In the genomic region with DNA sequence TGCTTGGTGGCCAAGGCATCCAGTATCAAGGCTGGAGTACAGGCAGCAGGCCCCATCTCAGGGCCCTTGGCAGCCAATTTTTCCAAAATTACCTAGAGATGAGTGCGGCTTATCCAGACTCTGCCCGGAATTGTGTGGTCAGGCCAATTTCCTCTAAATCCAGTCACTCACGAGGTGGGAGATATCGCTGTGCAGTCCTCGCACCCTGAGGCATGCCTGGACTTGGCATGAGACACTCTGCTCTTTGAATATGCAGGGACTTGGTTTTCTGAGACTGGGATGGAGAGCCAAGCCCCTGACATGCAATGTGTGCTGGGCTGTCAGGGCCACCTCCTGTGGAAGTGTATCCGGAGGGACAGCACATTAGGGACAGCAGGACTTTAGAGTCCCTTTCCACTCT, we compare ENCODE assay signal across 23 mouse cellular contexts. TPM values are rescaled to one million over a fixed set of nuclear protein-coding genes. Genes with fewer than 3 reads are reported as not detected.
A peak's percentile ranks its signal among the peaks of the same experiment; 100 is the strongest.
DNase-seq lines count a peak whose midpoint lies in the region; ATAC-seq and TF ChIP-seq lines count a peak whose summit lies in the region.
"Had no signal": no experiment of that assay in that cellular context is flagged by ENCODE, and none has a peak within 500 bp of the region (broad histone marks: within the 10 kb centered on the region; RNA-seq: fewer than 3 reads in every experiment).

No protein-coding gene starts in this region.

- no peak overlapping the region for H3K4me2 ChIP-seq in forebrain, embryonic 13.5 days
- H3K4me2 ChIP-seq in hindbrain, embryonic 15.5 days: no peak overlapping the region
- H3K4me2 ChIP-seq in midbrain, postnatal 0 days (ENCODE audit: low read depth, low read length, poor library complexity, severe bottlenecking): no peak overlapping the region
- H3K4me2 ChIP-seq: embryonic facial prominence, embryonic 12.5 days; heart, embryonic 13.5 days; limb, embryonic 15.5 days; stomach, embryonic 15.5 days had no signal

- H3K27ac ChIP-seq in layer of hippocampus, adult 2 months: peak overlapping the region; percentile 69; the same call in 1 of the 2 replicates
- H3K27ac ChIP-seq in forebrain, embryonic 13.5 days: peak overlapping the region; percentile 82
- peak overlapping the region; percentile 84 for H3K27ac ChIP-seq in hindbrain, embryonic 15.5 days (replicated peaks)
- peak overlapping the region; percentile 77 for H3K27ac ChIP-seq in midbrain, postnatal 0 days (ENCODE audit: low read depth, low read length)
- H3K27ac ChIP-seq: embryonic facial prominence, embryonic 12.5 days; heart, embryonic 13.5 days; limb, embryonic 15.5 days; stomach, embryonic 15.5 days had no signal

- no peaks in the 10 kb centered on the region for H3K9me3 ChIP-seq in forebrain, embryonic 13.5 days (replicated peaks)
- no peaks in the 10 kb centered on the region for H3K9me3 ChIP-seq in hindbrain, embryonic 15.5 days
- H3K9me3 ChIP-seq in midbrain, postnatal 0 days (ENCODE audit: low read length): no peaks in the 10 kb centered on the region
- H3K9me3 ChIP-seq: embryonic facial prominence, embryonic 12.5 days; heart, embryonic 13.5 days; limb, embryonic 15.5 days; stomach, embryonic 15.5 days had no signal

- TF ChIP-seq CTCF in layer of hippocampus, adult 2 months (conservative IDR thresholded peaks at IDR 0.05): no peak
- TF ChIP-seq CTCF in midbrain, postnatal 0 days (IDR thresholded peaks at IDR 0.05): no peak

- H3K36me3 ChIP-seq in forebrain, embryonic 13.5 days (ENCODE audit: poor library complexity, severe bottlenecking): 0 out of 2 replicates have a peak, but pooled peaks cover 3% of the 10 kb centered on the region
- no peaks in the 10 kb centered on the region for H3K36me3 ChIP-seq in hindbrain, embryonic 15.5 days
- H3K36me3 ChIP-seq in midbrain, postnatal 0 days (ENCODE audit: insufficient read depth, low read length): no peaks in the 10 kb centered on the region
- H3K36me3 ChIP-seq: embryonic facial prominence, embryonic 12.5 days; heart, embryonic 13.5 days; limb, embryonic 15.5 days; stomach, embryonic 15.5 days had no signal

- no peak for DNase-seq in layer of hippocampus, adult 2 months (ENCODE audit: low spot score in 2 of 2)
- DNase-seq in layer of hippocampus, adult 11-12 months (ENCODE audit: low spot score): no peak
- DNase-seq in midbrain, postnatal 0 days (ENCODE audit: low spot score): no peak
- DNase-seq in frontal cortex, adult 2 months (ENCODE audit: extremely low spot score in 1 of 2, low spot score in 1 of 2): no peak
- no peak for DNase-seq in kidney, adult 18-20 months
- DNase-seq: adrenal gland, postnatal 14 days; cerebellum, adult 18-20 months; heart, adult 11 months; heart, postnatal 36 days; kidney, postnatal 10 days; layer of hippocampus, adult 9-11 months; lung, adult 18-20 months; lung, postnatal 4 days; spleen, adult 18-20 months; thymus, adult 2 months had no signal

- WGBS in forebrain, embryonic 13.5 days: 75% methylated on average over 6 of the region's 6 CpGs
- 56% methylated on average over 6 of the region's 6 CpGs for WGBS in hindbrain, embryonic 15.5 days
- 41% methylated on average over 6 of the region's 6 CpGs for WGBS in midbrain, postnatal 0 days

- ATAC-seq in forebrain, embryonic 13.5 days: no peak
- no peak for ATAC-seq in hindbrain, embryonic 15.5 days (ENCODE audit: low FRiP score, low read depth)
- ATAC-seq in midbrain, postnatal 0 days (ENCODE audit: low FRiP score): no peak
- no peak for ATAC-seq in frontal cortex, adult (ENCODE audit: low TSS enrichment)
- ATAC-seq: intestine, postnatal 0 days had no signal

- H3K4me3 ChIP-seq in layer of hippocampus, adult 2 months: no peak overlapping the region
- no peak overlapping the region for H3K4me3 ChIP-seq in forebrain, embryonic 13.5 days
- H3K4me3 ChIP-seq in hindbrain, embryonic 15.5 days: no peak overlapping the region
- no peak overlapping the region for H3K4me3 ChIP-seq in midbrain, postnatal 0 days (ENCODE audit: low read depth, low read length)
- H3K4me3 ChIP-seq: embryonic facial prominence, embryonic 12.5 days; heart, embryonic 13.5 days; limb, embryonic 15.5 days; stomach, embryonic 15.5 days had no signal

- H3K27me3 ChIP-seq in forebrain, embryonic 13.5 days: no peaks in the 10 kb centered on the region
- no peaks in the 10 kb centered on the region for H3K27me3 ChIP-seq in hindbrain, embryonic 15.5 days
- H3K27me3 ChIP-seq in midbrain, postnatal 0 days (ENCODE audit: insufficient read depth, low read length): no peaks in the 10 kb centered on the region; the same call in 1 of the 2 replicates
- H3K27me3 ChIP-seq: embryonic facial prominence, embryonic 12.5 days; heart, embryonic 13.5 days; limb, embryonic 15.5 days; stomach, embryonic 15.5 days had no signal

- H3K4me1 ChIP-seq in forebrain, embryonic 13.5 days: peaks cover 35% of the 10 kb centered on the region
- H3K4me1 ChIP-seq in hindbrain, embryonic 15.5 days (replicated peaks): peaks cover 40% of the 10 kb centered on the region
- peaks cover 16% of the 10 kb centered on the region for H3K4me1 ChIP-seq in midbrain, postnatal 0 days (ENCODE audit: insufficient read depth, low read length)
- H3K4me1 ChIP-seq: heart, embryonic 13.5 days; stomach, embryonic 15.5 days had no signal

- H3K9ac ChIP-seq in forebrain, embryonic 13.5 days: no peak overlapping the region
- H3K9ac ChIP-seq in hindbrain, embryonic 15.5 days: no peak overlapping the region
- H3K9ac ChIP-seq in midbrain, postnatal 0 days (replicated peaks; ENCODE audit: low read length, poor library complexity, severe bottlenecking): 0 out of 2 replicates have a peak overlapping the region, but pooled peaks have one; percentile 24
- H3K9ac ChIP-seq: embryonic facial prominence, embryonic 12.5 days; heart, embryonic 13.5 days; limb, embryonic 15.5 days; stomach, embryonic 15.5 days had no signal

RNA-seq across cellular contexts. Expression of a gene that starts 33.2 kb away (rescaled TPM):
- total RNA-seq in layer of hippocampus, adult 2 months (2021): 10 to 100 TPM; 29.3 to 35.0 TPM
- 14.3 and 18.6 TPM in 2 replicates for polyA plus RNA-seq in forebrain, embryonic 13.5 days (2015; fragmentation: Nextera tagmentation; extraction: Ambion mirVana)
- 19.4 and 26.4 TPM in 2 replicates for polyA plus RNA-seq in hindbrain, embryonic 15.5 days (2015; fragmentation: Nextera tagmentation; extraction: Ambion mirVana)
- total RNA-seq in midbrain, postnatal 0 days (2014; rRNA removed): 42.4 and 46.3 TPM in 2 replicates
- polyA plus RNA-seq in midbrain, postnatal 0 days (2015; fragmentation: Nextera tagmentation; extraction: Ambion mirVana): 34.3 and 43.3 TPM in 2 replicates
- 49.0 and 49.3 TPM in 2 replicates for polyA plus RNA-seq in frontal cortex, adult 2 months (2012; rRNA removed)

RNA-seq across cellular contexts. Expression of a gene that starts 35.7 kb away (rescaled TPM):
- 10 to 100 TPM; 25.8 to 26.1 TPM for total RNA-seq in layer of hippocampus, adult 2 months (2021)
- polyA plus RNA-seq in forebrain, embryonic 13.5 days (2015; fragmentation: Nextera tagmentation; extraction: Ambion mirVana): 48.1 and 54.3 TPM in 2 replicates
- 45.5 and 48.7 TPM in 2 replicates for polyA plus RNA-seq in hindbrain, embryonic 15.5 days (2015; fragmentation: Nextera tagmentation; extraction: Ambion mirVana)
- 42.7 and 53.2 TPM in 2 replicates for total RNA-seq in midbrain, postnatal 0 days (2014; rRNA removed)
- 35.5 and 35.9 TPM in 2 replicates for polyA plus RNA-seq in midbrain, postnatal 0 days (2015; fragmentation: Nextera tagmentation; extraction: Ambion mirVana)
- polyA plus RNA-seq in frontal cortex, adult 2 months (2012; rRNA removed): 17.9 and 18.6 TPM in 2 replicates

RNA-seq across cellular contexts. Expression of a gene that starts 35.8 kb away (rescaled TPM):
- 10 to 100 TPM; 38.6 to 45.6 TPM for total RNA-seq in layer of hippocampus, adult 2 months (2021)
- polyA plus RNA-seq in forebrain, embryonic 13.5 days (2015; fragmentation: Nextera tagmentation; extraction: Ambion mirVana): 108 TPM in 2 replicates
- 63.8 and 69.1 TPM in 2 replicates for polyA plus RNA-seq in hindbrain, embryonic 15.5 days (2015; fragmentation: Nextera tagmentation; extraction: Ambion mirVana)
- total RNA-seq in midbrain, postnatal 0 days (2014; rRNA removed): 29.2 and 36.3 TPM in 2 replicates
- polyA plus RNA-seq in midbrain, postnatal 0 days (2015; fragmentation: Nextera tagmentation; extraction: Ambion mirVana): 59.6 and 62.2 TPM in 2 replicates
- polyA plus RNA-seq in frontal cortex, adult 2 months (2012; rRNA removed): 54.5 and 63.2 TPM in 2 replicates
